Mouse (Mus musculus) small intestine, adult 2 months (tissue): ENCODE measurements around the gene Gpx4.

ENCODE experiments used
- CTCF ChIP-seq: fragments of 200-500 bp; IDR thresholded peaks from 2 replicates; pipeline ENCODE4 v1.5.1; 2012; ENCODE audit warnings: low read depth, mild to moderate bottlenecking, control low read depth, inconsistent platforms, low read length, moderate library complexity, mixed read lengths; ENCODE audit not compliant: insufficient replicate concordance, insufficient read length; ENCODE audit errors: extremely low read depth
- POLR2A ChIP-seq: fragments of 200-500 bp; IDR thresholded peaks from 2 replicates; pipeline ENCODE4 v1.6.1; 2012; ENCODE audit warnings: low read depth, mild to moderate bottlenecking, control low read depth, inconsistent platforms, low read length, moderate library complexity

DNA sequence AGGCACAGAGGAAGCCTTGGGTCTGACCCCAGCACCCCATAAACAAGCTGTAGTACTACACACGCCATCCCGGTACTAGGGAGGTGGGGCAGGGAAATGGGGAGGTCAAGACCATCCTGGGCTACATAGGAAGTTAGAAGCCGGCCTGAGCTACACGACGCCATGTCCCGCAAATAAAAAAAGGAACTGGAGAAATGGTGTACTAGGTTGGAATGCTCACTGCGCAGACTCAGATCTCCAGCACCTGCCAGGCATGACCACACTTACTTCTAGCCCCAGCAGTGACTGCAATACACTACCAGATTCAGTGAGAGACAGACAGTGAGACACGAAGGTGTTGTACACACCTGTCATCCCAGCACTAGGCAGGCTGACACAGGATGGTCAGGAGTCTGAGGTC lies 40.5 kb downstream of the Gpx4 start:
- no peak for TF ChIP-seq CTCF
- no peak for TF ChIP-seq POLR2A
